Mouse (Mus musculus) heart, adult 2 months (tissue): ENCODE measurements around the gene Lmo3. TPM values are rescaled to one million over a fixed set of nuclear protein-coding genes. Genes with fewer than 3 reads are reported as not detected.

Experiments
- DNase-seq, 2 experiments: peaks; one replicate each; pipeline ENCODE4 v3.0.0; 2021
- H3K27ac ChIP-seq: fragments of 200-600 bp; 2 replicates; pipeline ENCODE4 v1.8.1; 2022
- H3K27me3 ChIP-seq: fragments of 200-500 bp; 2 replicates; pipeline ENCODE4 v1.6.1; 2012; ENCODE audit warnings: mild to moderate bottlenecking, low read length, inconsistent platforms, mixed read lengths; ENCODE audit not compliant: control insufficient read depth, insufficient read depth
- H3K36me3 ChIP-seq: fragments of 200-500 bp; 2 replicates; pipeline ENCODE4 v1.6.1; 2012; ENCODE audit warnings: low read length, inconsistent platforms; ENCODE audit not compliant: control insufficient read depth, insufficient read depth
- H3K4me1 ChIP-seq: fragments of 200-500 bp; 2 replicates; pipeline ENCODE4 v1.6.1; 2011; ENCODE audit warnings: low read length; ENCODE audit not compliant: control insufficient read depth, insufficient read depth
- H3K4me3 ChIP-seq: fragments of 200-600 bp; 2 replicates; pipeline ENCODE4 v1.8.1; 2022
- H3K79me2 ChIP-seq: fragments of 200-500 bp; replicated peaks from 2 replicates; pipeline ENCODE4 v1.6.1; 2012; ENCODE audit warnings: mild to moderate bottlenecking, inconsistent platforms, low read length, moderate library complexity, mixed read lengths; ENCODE audit not compliant: control insufficient read depth, insufficient read depth
- H3K9ac ChIP-seq: fragments of 200-500 bp; 2 replicates; pipeline ENCODE4 v1.6.1; 2012; ENCODE audit warnings: low read depth, mild to moderate bottlenecking, control low read depth, inconsistent platforms, low read length, mixed read lengths
- CTCF ChIP-seq: fragments of 200-600 bp; IDR thresholded peaks from 2 replicates; pipeline ENCODE4 v1.8.1; 2022; ENCODE audit warnings: antibody characterized with exemption, mild to moderate bottlenecking, moderate library complexity
- EP300 ChIP-seq: fragments of 200-500 bp; IDR thresholded peaks from 2 replicates; pipeline ENCODE4 v1.6.1; 2011; ENCODE audit warnings: low read depth, low read length, control low read depth; ENCODE audit not compliant: insufficient read depth
- POLR2A ChIP-seq: fragments of 200-500 bp; IDR thresholded peaks from 2 replicates; pipeline ENCODE4 v1.6.1; 2011; ENCODE audit warnings: mild to moderate bottlenecking, low read depth, low read length, control low read depth; ENCODE audit not compliant: insufficient read depth
- WGBS: fragments of 180-500 bp; shearing (Covaris S2); methylation state at CpG from one replicate; pipeline ENCODE4 v1.1.7; 2018; 5-methylcytosine and 5-hydroxymethylcytosine counted together
- intact Hi-C: fragments of 180-260 bp; cut with DNase I; formaldehyde crosslinking; loops from one replicate; pipeline ENCODE4 v1.15.1; 2025
- polyA plus RNA-seq: library from polyadenylated mRNA; depleted of rRNA; stranded (reverse); fragments of >200 nt; gene quantifications from 2 replicates; pipeline ENCODE4 v1.2.3, GENCODE M21; 2012
- total RNA-seq, 2 experiments: library from RNA; stranded (reverse); gene quantifications; 2 replicates each; pipeline ENCODE4 v1.2.3; 2021

Lmo3 gene
- total and polyA plus RNA-seq, 3 experiments, result 0.06 TPM; not detected in 2

- H3K27me3 ChIP-seq, result no peaks in the 10 kb centered on the region
- WGBS, result 73% methylated on average over 5 of the region's 5 CpGs
- no peaks in the 10 kb centered on the region for H3K79me2 ChIP-seq
- no peak overlapping the region for H3K27ac ChIP-seq
- intact Hi-C loops, result no loop called here
- H3K9ac ChIP-seq, result no peak overlapping the region
- H3K36me3 ChIP-seq, result no peaks in the 10 kb centered on the region
- H3K4me1 ChIP-seq, result no peaks in the 10 kb centered on the region
- no peak for TF ChIP-seq EP300
- no peak for TF ChIP-seq POLR2A
- TF ChIP-seq CTCF, result no peak
- no peak for DNase-seq
- H3K4me3 ChIP-seq, result no peak overlapping the region
Observed at GRCm38 (mm10) chr6:138391085-138391484, 190.7 kb downstream of the Lmo3 start.

DNA sequence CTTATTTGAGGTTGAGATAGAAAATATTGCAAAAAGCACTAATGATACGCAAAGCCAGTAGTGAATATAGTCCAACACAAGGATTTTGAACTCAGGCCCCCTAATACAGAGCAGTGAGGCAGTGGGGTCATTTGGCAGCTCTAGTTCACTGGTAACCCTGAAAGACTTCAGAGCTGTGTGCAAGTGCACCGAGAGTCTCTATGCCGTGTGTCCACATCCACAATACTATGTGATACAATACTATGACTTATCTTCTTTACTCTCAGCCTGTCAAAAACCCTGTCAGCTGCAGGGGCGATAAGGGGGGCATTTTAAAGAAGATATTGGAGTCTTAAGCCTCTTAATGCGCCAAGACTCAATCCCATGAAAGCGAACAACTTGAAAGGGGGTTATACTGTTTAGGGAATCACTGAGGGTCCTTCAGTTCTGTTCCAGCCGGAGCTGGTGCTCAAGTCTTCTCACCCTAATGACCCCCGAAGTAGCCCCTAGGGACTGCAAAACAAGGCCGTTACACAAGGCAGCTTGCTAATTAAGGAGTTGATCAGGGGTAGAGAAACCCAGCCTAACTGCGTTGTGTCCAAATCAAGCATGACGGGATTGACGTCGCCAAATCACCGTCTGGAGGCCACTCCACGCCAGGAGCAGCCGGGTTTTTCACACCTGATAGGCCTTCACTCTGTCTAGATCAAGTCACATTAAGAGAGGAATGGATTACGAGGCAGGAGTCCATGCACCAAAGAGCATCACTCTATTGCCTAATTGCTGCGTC is 193.4 kb downstream of the Lmo3 start:
- H3K4me1 ChIP-seq, result no peaks in the 10 kb centered on the region

GRCm38 (mm10) chr6:138383208-138383607 is 198.6 kb downstream of the Lmo3 start:
- intact Hi-C loops, result no loop called here
- no peaks in the 10 kb centered on the region for H3K4me1 ChIP-seq
- H3K36me3 ChIP-seq, result no peaks in the 10 kb centered on the region
- TF ChIP-seq POLR2A (no peak), CTCF (no peak)
- no peaks in the 10 kb centered on the region for H3K27me3 ChIP-seq
- no peak overlapping the region for H3K9ac ChIP-seq
- WGBS, result 20% methylated on average over 1 of the region's 1 CpGs
- H3K27ac ChIP-seq, result no peak overlapping the region
- no peak overlapping the region for H3K4me3 ChIP-seq
- no peaks in the 10 kb centered on the region for H3K79me2 ChIP-seq
- DNase-seq, result no peak

More for the DNA sequence above, 193.4 kb downstream of the Lmo3 start:
- intact Hi-C loops, result no loop called here
- no peak for DNase-seq
- no peaks in the 10 kb centered on the region for H3K79me2 ChIP-seq
- no peaks in the 10 kb centered on the region for H3K36me3 ChIP-seq
- no peak for TF ChIP-seq EP300
- no peak for TF ChIP-seq POLR2A
- TF ChIP-seq CTCF, result no peak
- 63% methylated on average over 18 of the region's 18 CpGs for WGBS
- H3K27me3 ChIP-seq, result no peaks in the 10 kb centered on the region
- no peak overlapping the region for H3K4me3 ChIP-seq
- H3K9ac ChIP-seq, result no peak overlapping the region
- no peak overlapping the region for H3K27ac ChIP-seq

GRCm38 (mm10) chr6:138371176-138371575 is 210.6 kb downstream of the Lmo3 start:
- Histone ChIP-seq H3K36me3 (no peaks in the 10 kb centered on the region), H3K27ac (no peak overlapping the region), H3K4me3 (no peak overlapping the region), H3K9ac (no peak overlapping the region), H3K27me3 (no peaks in the 10 kb centered on the region), H3K79me2 (no peaks in the 10 kb centered on the region), H3K4me1 (no peaks in the 10 kb centered on the region)
- no peak for TF ChIP-seq POLR2A
- no peak for TF ChIP-seq CTCF
- no peak for TF ChIP-seq EP300
- intact Hi-C loops, result no loop called here
- WGBS, result 71% methylated on average over 2 of the region's 2 CpGs
- DNase-seq, result no peak

- Histone ChIP-seq H3K36me3 (no peaks in the 10 kb centered on the region), H3K79me2 (no peaks in the 10 kb centered on the region), H3K4me3 (no peak overlapping the region), H3K27ac (no peak overlapping the region), H3K9ac (no peak overlapping the region), H3K27me3 (no peaks in the 10 kb centered on the region), H3K4me1 (no peaks in the 10 kb centered on the region)
- TF ChIP-seq CTCF, result no peak
- no peak for TF ChIP-seq EP300
- no peak for TF ChIP-seq POLR2A
- intact Hi-C loops, result no loop called here
- DNase-seq, result no peak
- WGBS, result 27% methylated on average over 5 of the region's 5 CpGs
Observed at GRCm38 (mm10) chr6:138364111-138364510, 217.7 kb downstream of the Lmo3 start.

GRCm38 (mm10) chr6:138350587-138351345 is 231.0 kb downstream of the Lmo3 start:
- no peak overlapping the region for H3K4me3 ChIP-seq
- H3K4me1 ChIP-seq, result no peaks in the 10 kb centered on the region
- intact Hi-C loops, result no loop called here
- H3K9ac ChIP-seq, result no peak overlapping the region
- TF ChIP-seq POLR2A (no peak), CTCF (no peak), EP300 (no peak)
- no peaks in the 10 kb centered on the region for H3K27me3 ChIP-seq
- H3K27ac ChIP-seq, result no peak overlapping the region
- H3K79me2 ChIP-seq, result no peaks in the 10 kb centered on the region
- DNase-seq, result no peak
- WGBS, result 81% methylated on average over 3 of the region's 3 CpGs
- no peaks in the 10 kb centered on the region for H3K36me3 ChIP-seq
